In the genomic region with DNA sequence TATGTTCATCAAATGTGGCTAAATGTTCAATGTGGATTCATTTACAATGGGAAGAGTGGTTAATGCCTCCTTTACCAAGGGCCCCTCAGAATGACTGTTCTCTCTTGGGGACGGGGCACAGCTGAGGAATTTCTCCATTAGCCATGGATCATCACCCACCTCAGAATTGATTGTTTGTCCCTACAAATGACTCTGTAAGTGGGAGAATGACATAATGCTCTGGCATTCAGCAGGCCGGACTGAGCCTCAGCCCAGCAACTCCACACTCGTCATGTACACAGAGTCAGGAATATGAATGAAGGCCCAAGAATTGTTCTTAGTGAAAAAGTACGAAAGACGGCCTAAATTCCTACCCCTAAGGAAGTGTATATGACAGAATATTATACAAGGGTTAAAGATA, we compare ENCODE assay signal across 29 mouse cellular contexts. TPM values are rescaled to one million over a fixed set of nuclear protein-coding genes. Genes with fewer than 3 reads are reported as not detected.
DNase-seq lines count a peak whose midpoint lies in the region; ATAC-seq lines count a peak whose summit lies in the region.
"Had no signal": no experiment of that assay in that cellular context is flagged by ENCODE, and none has a peak within 500 bp of the region (broad histone marks: within the 10 kb centered on the region; RNA-seq: fewer than 3 reads in every experiment).

No protein-coding gene starts in this region.

- no peak for DNase-seq in right cerebral cortex, postnatal 36 days (ENCODE audit: low spot score in 2 of 2)
- no peak for DNase-seq in adrenal gland, postnatal 36 days
- DNase-seq: adrenal gland, adult 2 months; cerebellum, adult 18-20 months; cerebellum, postnatal 36 days; gastrocnemius, postnatal 14 days; heart, adult 11 months; kidney, postnatal 4 days; layer of hippocampus, adult 9-11 months; lung, adult 2 months; lung, postnatal 14 days; thymus, adult 2 months; thymus, postnatal 4 days had no signal

- H3K36me3 ChIP-seq in forebrain, embryonic 12.5 days (replicated peaks) = no peaks in the 10 kb centered on the region
- no peaks in the 10 kb centered on the region for H3K36me3 ChIP-seq in forebrain, embryonic 16.5 days (ENCODE audit: control insufficient read depth, insufficient read depth)
- H3K36me3 ChIP-seq in neural tube, embryonic 12.5 days = no peaks in the 10 kb centered on the region
- H3K36me3 ChIP-seq in neural tube, embryonic 15.5 days = no peaks in the 10 kb centered on the region
- no peaks in the 10 kb centered on the region for H3K36me3 ChIP-seq in hindbrain, embryonic 12.5 days
- H3K36me3 ChIP-seq in neural tube, embryonic 13.5 days = no peaks in the 10 kb centered on the region
- H3K36me3 ChIP-seq: hindbrain, embryonic 15.5 days; limb, embryonic 13.5 days; liver, embryonic 12.5 days; midbrain, embryonic 12.5 days had no signal

- no peaks in the 10 kb centered on the region for H3K27me3 ChIP-seq in forebrain, embryonic 12.5 days
- no peaks in the 10 kb centered on the region for H3K27me3 ChIP-seq in forebrain, embryonic 16.5 days (replicated peaks; ENCODE audit: control insufficient read depth, insufficient read depth, low read length)
- no peaks in the 10 kb centered on the region for H3K27me3 ChIP-seq in neural tube, embryonic 12.5 days (replicated peaks)
- no peaks in the 10 kb centered on the region for H3K27me3 ChIP-seq in neural tube, embryonic 15.5 days (replicated peaks)
- H3K27me3 ChIP-seq in hindbrain, embryonic 12.5 days = no peaks in the 10 kb centered on the region
- no peaks in the 10 kb centered on the region for H3K27me3 ChIP-seq in neural tube, embryonic 13.5 days
- H3K27me3 ChIP-seq: forebrain, embryonic 13.5 days; hindbrain, embryonic 15.5 days; limb, embryonic 13.5 days; liver, embryonic 12.5 days; midbrain, embryonic 12.5 days had no signal

- no peak overlapping the region for H3K4me3 ChIP-seq in forebrain, embryonic 12.5 days (replicated peaks)
- no peak overlapping the region for H3K4me3 ChIP-seq in forebrain, embryonic 16.5 days (replicated peaks; ENCODE audit: low read length)
- H3K4me3 ChIP-seq in neural tube, embryonic 12.5 days = no peak overlapping the region
- no peak overlapping the region for H3K4me3 ChIP-seq in neural tube, embryonic 15.5 days (replicated peaks)
- no peak overlapping the region for H3K4me3 ChIP-seq in hindbrain, embryonic 12.5 days
- no peak overlapping the region for H3K4me3 ChIP-seq in neural tube, embryonic 13.5 days
- H3K4me3 ChIP-seq: forebrain, embryonic 13.5 days; hindbrain, embryonic 15.5 days; limb, embryonic 13.5 days; liver, embryonic 12.5 days; midbrain, embryonic 12.5 days had no signal

- WGBS in forebrain, embryonic 12.5 days = 41% methylated on average over 5 of the region's 5 CpGs
- WGBS in forebrain, embryonic 16.5 days = 30% methylated on average over 5 of the region's 5 CpGs
- WGBS in neural tube, embryonic 12.5 days = 33% methylated on average over 5 of the region's 5 CpGs
- 23% methylated on average over 5 of the region's 5 CpGs for WGBS in neural tube, embryonic 15.5 days
- WGBS in hindbrain, embryonic 12.5 days = 42% methylated on average over 5 of the region's 5 CpGs
- 30% methylated on average over 5 of the region's 5 CpGs for WGBS in neural tube, embryonic 13.5 days

- no peak overlapping the region for H3K4me2 ChIP-seq in forebrain, embryonic 12.5 days
- no peak overlapping the region for H3K4me2 ChIP-seq in forebrain, embryonic 16.5 days (ENCODE audit: low read length)
- H3K4me2 ChIP-seq in neural tube, embryonic 12.5 days (replicated peaks) = no peak overlapping the region
- H3K4me2 ChIP-seq in neural tube, embryonic 15.5 days = no peak overlapping the region
- no peak overlapping the region for H3K4me2 ChIP-seq in hindbrain, embryonic 12.5 days (replicated peaks)
- no peak overlapping the region for H3K4me2 ChIP-seq in neural tube, embryonic 13.5 days
- H3K4me2 ChIP-seq: forebrain, embryonic 13.5 days; heart, embryonic 11.5 days; hindbrain, embryonic 15.5 days; limb, embryonic 13.5 days; liver, embryonic 12.5 days; midbrain, embryonic 12.5 days had no signal

- H3K9ac ChIP-seq in forebrain, embryonic 12.5 days = no peak overlapping the region
- no peak overlapping the region for H3K9ac ChIP-seq in forebrain, embryonic 16.5 days (replicated peaks; ENCODE audit: low read depth, low read length)
- H3K9ac ChIP-seq in neural tube, embryonic 12.5 days = no peak overlapping the region
- H3K9ac ChIP-seq in neural tube, embryonic 15.5 days (replicated peaks) = no peak overlapping the region
- no peak overlapping the region for H3K9ac ChIP-seq in hindbrain, embryonic 12.5 days
- no peak overlapping the region for H3K9ac ChIP-seq in neural tube, embryonic 13.5 days
- H3K9ac ChIP-seq: forebrain, embryonic 13.5 days; hindbrain, embryonic 15.5 days; limb, embryonic 13.5 days; liver, embryonic 12.5 days; midbrain, embryonic 12.5 days had no signal

- peak; percentile 36; the same call in 1 of the 2 replicates for ATAC-seq in forebrain, embryonic 12.5 days (ENCODE audit: low FRiP score)
- ATAC-seq in forebrain, embryonic 16.5 days = no peak
- ATAC-seq in neural tube, embryonic 12.5 days (ENCODE audit: low FRiP score, low read depth) = peak; percentile 73; the same call in 1 of the 2 replicates
- ATAC-seq in neural tube, embryonic 15.5 days (ENCODE audit: low FRiP score) = no peak
- ATAC-seq in hindbrain, embryonic 12.5 days (ENCODE audit: low FRiP score) = peak; percentile 83
- peak; percentile 83 for ATAC-seq in neural tube, embryonic 13.5 days (ENCODE audit: low read depth)
- ATAC-seq: forebrain, embryonic 13.5 days; intestine, embryonic 16.5 days; liver, embryonic 12.5 days had no signal

- no peak overlapping the region for H3K27ac ChIP-seq in forebrain, embryonic 12.5 days
- no peak overlapping the region for H3K27ac ChIP-seq in forebrain, embryonic 16.5 days (ENCODE audit: low read length)
- no peak overlapping the region for H3K27ac ChIP-seq in neural tube, embryonic 12.5 days
- no peak overlapping the region for H3K27ac ChIP-seq in neural tube, embryonic 15.5 days (replicated peaks)
- no peak overlapping the region for H3K27ac ChIP-seq in hindbrain, embryonic 12.5 days
- H3K27ac ChIP-seq in neural tube, embryonic 13.5 days (replicated peaks) = peak overlapping the region; percentile 38; the same call in 1 of the 2 replicates
- H3K27ac ChIP-seq: forebrain, embryonic 13.5 days; hindbrain, embryonic 15.5 days; limb, embryonic 13.5 days; liver, embryonic 12.5 days; midbrain, embryonic 12.5 days had no signal

- peaks cover 3% of the 10 kb centered on the region; the same call in 1 of the 2 replicates for H3K4me1 ChIP-seq in forebrain, embryonic 12.5 days
- H3K4me1 ChIP-seq in forebrain, embryonic 16.5 days (replicated peaks; ENCODE audit: control insufficient read depth, insufficient read depth, low read length) = no peaks in the 10 kb centered on the region
- peaks cover 17% of the 10 kb centered on the region for H3K4me1 ChIP-seq in neural tube, embryonic 12.5 days
- H3K4me1 ChIP-seq in neural tube, embryonic 15.5 days = peaks cover 4% of the 10 kb centered on the region; the same call in 1 of the 2 replicates
- peaks cover 9% of the 10 kb centered on the region for H3K4me1 ChIP-seq in hindbrain, embryonic 12.5 days
- H3K4me1 ChIP-seq in neural tube, embryonic 13.5 days (replicated peaks) = peaks cover 30% of the 10 kb centered on the region
- H3K4me1 ChIP-seq: hindbrain, embryonic 15.5 days; limb, embryonic 13.5 days; liver, embryonic 12.5 days; midbrain, embryonic 12.5 days had no signal

- no peaks in the 10 kb centered on the region for H3K9me3 ChIP-seq in forebrain, embryonic 12.5 days
- H3K9me3 ChIP-seq in forebrain, embryonic 16.5 days (ENCODE audit: control insufficient read depth, low read length) = no peaks in the 10 kb centered on the region
- no peaks in the 10 kb centered on the region for H3K9me3 ChIP-seq in neural tube, embryonic 12.5 days
- H3K9me3 ChIP-seq in neural tube, embryonic 15.5 days (replicated peaks) = no peaks in the 10 kb centered on the region
- H3K9me3 ChIP-seq in hindbrain, embryonic 12.5 days (replicated peaks) = no peaks in the 10 kb centered on the region
- no peaks in the 10 kb centered on the region for H3K9me3 ChIP-seq in neural tube, embryonic 13.5 days
- H3K9me3 ChIP-seq: forebrain, embryonic 13.5 days; hindbrain, embryonic 15.5 days; limb, embryonic 13.5 days; liver, embryonic 12.5 days; midbrain, embryonic 12.5 days had no signal

RNA-seq across cellular contexts. Expression of gene Cartpt, which starts 25.4 kb away (rescaled TPM):
- polyA plus RNA-seq in forebrain, embryonic 12.5 days (2016; fragmentation: Nextera tagmentation; extraction: Ambion mirVana) = 7.5 and 9.8 TPM in 2 replicates
- 0.68 and 2.4 TPM in 2 replicates for polyA plus RNA-seq in forebrain, embryonic 16.5 days (2015; fragmentation: Nextera tagmentation; extraction: Ambion mirVana)
- 31.3 and 33.4 TPM in 2 replicates for polyA plus RNA-seq in neural tube, embryonic 12.5 days (2016; fragmentation: Nextera tagmentation; extraction: Ambion mirVana)
- 78.6 and 86.7 TPM in 2 replicates for polyA plus RNA-seq in neural tube, embryonic 15.5 days (2015; fragmentation: Nextera tagmentation; extraction: Ambion mirVana)
- polyA plus RNA-seq in hindbrain, embryonic 12.5 days (2016; fragmentation: Nextera tagmentation; extraction: Ambion mirVana) = 13.3 and 15.9 TPM in 2 replicates
- polyA plus RNA-seq in neural tube, embryonic 13.5 days (2015; fragmentation: Nextera tagmentation; extraction: Ambion mirVana) = 33.3 and 45.4 TPM in 2 replicates
- total RNA-seq in adrenal gland, postnatal 36 days (2021) = 1 to 10 TPM; 6.0 to 6.2 TPM
- total RNA-seq: ES-E14; gastrocnemius, postnatal 14 days; megakaryocyte progenitor cell, adult 5-6 weeks had no signal
- polyA plus RNA-seq: heart, postnatal 0 days had no signal

Comparison
In these comparisons a context has a peak if more than half of its experiments do, and no peak if none do; other contexts are left out.
1. ATAC-seq: peak in forebrain, embryonic 12.5 days (single experiment), neural tube, embryonic 12.5 days (single experiment), hindbrain, embryonic 12.5 days (single experiment) and neural tube, embryonic 13.5 days (single experiment); none in forebrain, embryonic 16.5 days (single experiment) and neural tube, embryonic 15.5 days (single experiment).